Mouse (Mus musculus) spleen, adult 2 months (tissue): ENCODE data around the gene Cactin.

ENCODE experiments used
- CTCF ChIP-seq: fragments of 200-500 bp; IDR thresholded peaks from 2 replicates; pipeline ENCODE4 v1.5.1; 2011; ENCODE audit warnings: mild to moderate bottlenecking, inconsistent platforms; ENCODE audit not compliant: insufficient read depth, insufficient read length, insufficient replicate concordance; ENCODE audit errors: extremely low read depth
- POLR2A ChIP-seq: fragments of 200-500 bp; IDR thresholded peaks from 2 replicates; pipeline ENCODE4 v1.6.1; 2011; ENCODE audit warnings: low read depth, low read length, inconsistent platforms

DNA sequence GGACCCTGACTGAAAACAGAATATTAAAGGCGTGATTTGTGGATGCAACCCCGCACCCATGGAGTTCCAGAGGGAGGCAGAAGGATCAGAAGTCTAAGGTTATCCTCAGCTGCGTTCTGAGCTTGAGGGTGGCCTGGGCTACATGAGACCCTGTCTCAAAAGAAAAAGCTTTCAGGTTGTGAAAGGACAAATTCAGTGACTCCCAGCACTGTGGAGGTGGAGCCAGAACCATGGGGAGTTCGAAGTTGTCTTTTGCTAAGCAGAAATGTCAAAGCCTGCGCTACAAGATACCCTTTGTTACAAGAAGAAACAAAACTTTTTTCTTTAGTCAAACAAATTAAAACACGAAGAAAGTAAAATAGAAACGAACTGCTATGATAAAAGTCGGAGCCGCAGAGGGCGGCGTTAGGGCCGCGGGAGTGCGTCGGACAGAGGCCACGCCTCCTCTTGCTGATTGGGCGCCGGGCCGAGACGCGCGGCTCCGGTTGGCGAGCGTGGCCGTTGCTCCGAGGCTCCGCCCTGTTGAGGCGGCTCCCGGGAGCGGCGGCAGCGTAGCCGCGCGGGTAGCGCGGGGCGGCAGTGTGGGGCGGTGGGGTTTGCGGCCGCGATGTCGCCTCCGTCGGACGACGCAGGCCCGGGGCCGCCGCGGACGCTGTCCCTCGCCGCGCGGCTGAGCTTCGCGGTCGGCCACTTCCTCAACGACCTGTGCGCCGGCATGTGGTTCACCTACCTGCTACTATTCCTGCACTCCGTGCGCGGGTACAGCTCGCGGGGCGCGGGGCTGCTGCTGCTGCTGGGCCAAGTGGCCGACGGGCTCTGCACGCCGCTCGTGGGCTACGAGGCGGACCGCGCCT is 36.3 kb downstream of the Cactin start, which contains the start of gene Mfsd12:
- no peak for TF ChIP-seq CTCF
- TF ChIP-seq POLR2A: peak; percentile 46; the same call in 1 of the 2 replicates
